Mouse (Mus musculus) intestine, postnatal 0 days (tissue): ENCODE results near the gene 1700020N01Rik. TPM values are rescaled to one million over a fixed set of nuclear protein-coding genes. Genes with fewer than 3 reads are reported as not detected.
A peak's percentile ranks its signal among the peaks of the same experiment; 100 is the strongest.

Experiments
- ATAC-seq: fragments of 200-750 bp; cut with Nextera tagmentation; 2 replicates; pipeline ENCODE4 v1.8.0; 2017; ENCODE audit warnings: mild to moderate bottlenecking, moderate TSS enrichment, moderate library complexity
- H3K27ac ChIP-seq: fragments of 300-500 bp; sonication (generic); 2 replicates; pipeline ENCODE4 v1.5.1; 2014; ENCODE audit warnings: mild to moderate bottlenecking, low read depth, low read length, moderate library complexity
- H3K27me3 ChIP-seq: fragments of 300-500 bp; sonication (generic); replicated peaks from 2 replicates; pipeline ENCODE4 v1.6.1; 2014; ENCODE audit warnings: low read length, mixed read lengths; ENCODE audit not compliant: control insufficient read depth, insufficient read depth
- H3K36me3 ChIP-seq: fragments of 300-500 bp; sonication (generic); 2 replicates; pipeline ENCODE4 v1.6.1; 2014; ENCODE audit warnings: mild to moderate bottlenecking, moderate library complexity; ENCODE audit not compliant: control insufficient read depth, insufficient read depth
- H3K4me1 ChIP-seq: fragments of 300-500 bp; sonication (generic); replicated peaks from 2 replicates; pipeline ENCODE4 v1.6.1; 2014; ENCODE audit warnings: antibody characterized with exemption, low read length, mixed read lengths; ENCODE audit not compliant: control insufficient read depth, insufficient read depth
- H3K4me2 ChIP-seq: fragments of 300-500 bp; sonication (generic); replicated peaks from 2 replicates; pipeline ENCODE4 v1.6.1; 2014; ENCODE audit warnings: low read depth, mild to moderate bottlenecking, moderate library complexity
- H3K4me3 ChIP-seq: fragments of 300-500 bp; sonication (generic); 2 replicates; pipeline ENCODE4 v1.5.1; 2014; ENCODE audit warnings: low read depth, low read length
- H3K9ac ChIP-seq: fragments of 300-500 bp; sonication (generic); 2 replicates; pipeline ENCODE4 v1.6.1; 2014; ENCODE audit warnings: mild to moderate bottlenecking, low read depth, low read length
- H3K9me3 ChIP-seq: fragments of 300-500 bp; sonication (generic); 2 replicates; pipeline ENCODE4 v1.6.1; 2016; ENCODE audit warnings: mixed run types; ENCODE audit not compliant: control insufficient read depth
- CTCF ChIP-seq: sonication (generic); IDR thresholded peaks from 2 replicates; pipeline ENCODE4 v1.5.1; 2016; ENCODE audit warnings: low read depth, mild to moderate bottlenecking, control low read depth, antibody characterized with exemption, moderate library complexity
- WGBS: fragments of 180-500 bp; shearing (Covaris S2); extraction: QIAGEN DNeasy Blood & Tissue Kit; methylation state at CpG from one replicate; pipeline ENCODE4 v1.1.7; 2014; 5-methylcytosine and 5-hydroxymethylcytosine counted together
- polyA plus RNA-seq: library from polyadenylated mRNA; unstranded; fragments of >200 nt; fragmentation: Nextera tagmentation; extraction: Ambion mirVana; gene quantifications from 2 replicates; pipeline ENCODE4 v1.2.1, GENCODE M21; 2015

1700020N01Rik gene
- polyA plus RNA-seq, 1 experiment from 2014 or later = 1.4 TPM

- Histone ChIP-seq H3K9me3 (no peaks in the 10 kb centered on the region), H3K4me2 (no peak overlapping the region), H3K36me3 (no peaks in the 10 kb centered on the region), H3K27me3 (no peaks in the 10 kb centered on the region), H3K9ac (no peak overlapping the region), H3K4me1 (no peaks in the 10 kb centered on the region), H3K4me3 (no peak overlapping the region), H3K27ac (no peak overlapping the region)
- no peak for TF ChIP-seq CTCF
- 83% methylated on average over 4 of the region's 4 CpGs for WGBS
- no peak for ATAC-seq
These were observed 4.7 kb upstream of the 1700020N01Rik start for GRCm38 (mm10) chr10:21588007-21588852.

GRCm38 (mm10) chr10:21600931-21601330 is 8.0 kb downstream of the 1700020N01Rik start:
- no peak for ATAC-seq
- TF ChIP-seq CTCF = peak; percentile 90
- no peak overlapping the region for H3K9ac ChIP-seq
- 43% methylated on average over 5 of the region's 5 CpGs for WGBS
- H3K4me3 ChIP-seq = no peak overlapping the region
- H3K4me1 ChIP-seq = 0 out of 2 replicates have a peak, but pooled peaks cover 3% of the 10 kb centered on the region
- H3K27ac ChIP-seq = no peak overlapping the region
- no peak overlapping the region for H3K4me2 ChIP-seq
- no peaks in the 10 kb centered on the region for H3K9me3 ChIP-seq
- no peaks in the 10 kb centered on the region for H3K36me3 ChIP-seq
- no peaks in the 10 kb centered on the region for H3K27me3 ChIP-seq

GRCm38 (mm10) chr10:21604476-21604875 is 11.5 kb downstream of the 1700020N01Rik start:
- Histone ChIP-seq H3K4me3 (no peak overlapping the region), H3K27me3 (no peaks in the 10 kb centered on the region), H3K9me3 (no peaks in the 10 kb centered on the region), H3K27ac (peak overlapping the region; percentile 29; the same call in 1 of the 2 replicates), H3K4me1 (peaks cover 9% of the 10 kb centered on the region), H3K4me2 (no peak overlapping the region), H3K9ac (no peak overlapping the region), H3K36me3 (no peaks in the 10 kb centered on the region)
- no peak for ATAC-seq
- WGBS = 78% methylated on average over 8 of the region's 8 CpGs
- no peak for TF ChIP-seq CTCF

GRCm38 (mm10) chr10:21605011-21605571 is 12.1 kb downstream of the 1700020N01Rik start:
- Histone ChIP-seq H3K27ac (peak overlapping the region; percentile 61; the same call in 1 of the 2 replicates), H3K4me3 (no peak overlapping the region), H3K9me3 (no peaks in the 10 kb centered on the region), H3K4me1 (peaks cover 9% of the 10 kb centered on the region), H3K27me3 (no peaks in the 10 kb centered on the region), H3K4me2 (no peak overlapping the region), H3K9ac (no peak overlapping the region), H3K36me3 (no peaks in the 10 kb centered on the region)
- TF ChIP-seq CTCF = no peak
- ATAC-seq = peak; percentile 58
- 32% methylated on average over 4 of the region's 4 CpGs for WGBS

GRCm38 (mm10) chr10:21605601-21606000 is 12.7 kb downstream of the 1700020N01Rik start:
- 86% methylated on average over 5 of the region's 5 CpGs for WGBS

GRCm38 (mm10) chr10:21606931-21607330 is 14.0 kb downstream of the 1700020N01Rik start:
- 69% methylated on average over 5 of the region's 5 CpGs for WGBS

More at GRCm38 (mm10) chr10:21605601-21606000, 12.7 kb downstream of the 1700020N01Rik start:
- Histone ChIP-seq H3K4me1 (peaks cover 9% of the 10 kb centered on the region), H3K27me3 (no peaks in the 10 kb centered on the region), H3K9me3 (no peaks in the 10 kb centered on the region), H3K4me2 (no peak overlapping the region), H3K36me3 (no peaks in the 10 kb centered on the region), H3K27ac (0 out of 2 replicates have a peak overlapping the region, but pooled peaks have one; percentile 61), H3K4me3 (no peak overlapping the region), H3K9ac (no peak overlapping the region)
- no peak for TF ChIP-seq CTCF
- no peak for ATAC-seq

More at GRCm38 (mm10) chr10:21606931-21607330, 14.0 kb downstream of the 1700020N01Rik start:
- Histone ChIP-seq H3K36me3 (no peaks in the 10 kb centered on the region), H3K9me3 (no peaks in the 10 kb centered on the region), H3K27me3 (no peaks in the 10 kb centered on the region), H3K4me3 (no peak overlapping the region), H3K4me2 (no peak overlapping the region), H3K4me1 (peaks cover 9% of the 10 kb centered on the region), H3K9ac (no peak overlapping the region), H3K27ac (no peak overlapping the region)
- no peak for ATAC-seq
- TF ChIP-seq CTCF = no peak
